Mouse (Mus musculus): Measurements from ENCODE around the gene Slc12a8. TPM values are rescaled to one million over a fixed set of nuclear protein-coding genes. Genes with fewer than 3 reads are reported as not detected.

The Slc12a8 gene
- polyA plus RNA-seq, 1 experiment = 1.2 TPM

DNA sequence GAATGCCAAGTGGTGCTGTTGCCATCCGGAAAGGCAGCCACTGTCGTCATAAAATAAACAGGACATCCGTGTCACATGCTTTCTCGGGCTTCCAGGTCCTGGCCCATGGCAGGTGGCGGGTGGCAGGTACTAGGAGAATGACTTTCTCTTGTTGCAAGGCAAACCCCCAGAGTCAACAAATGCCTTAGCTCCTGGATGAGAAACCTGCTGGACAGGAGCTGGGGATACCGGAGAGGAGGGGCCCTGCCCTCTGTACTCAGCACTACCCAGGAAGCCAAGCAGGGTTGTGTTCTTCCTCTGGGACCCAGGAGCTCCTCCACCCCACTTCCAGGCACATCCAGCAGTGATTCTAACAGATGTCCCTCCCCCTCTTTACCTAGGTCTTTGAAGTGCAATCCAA is 4.6 kb upstream of the Slc12a8 start:
- TF ChIP-seq POLR2A (IDR thresholded peaks at IDR 0.05; ENCODE audit: extremely low read depth, insufficient read depth, low read length) = no peak
- TF ChIP-seq CTCF (IDR thresholded peaks at IDR 0.05; ENCODE audit: extremely low read depth, insufficient read depth, low read length) = no peak
- Histone ChIP-seq H3K4me1 (ENCODE audit: control insufficient read depth, insufficient read depth, low read length) (peaks cover 6% of the 10 kb centered on the region; the same call in 1 of the 2 replicates), H3K4me3 (ENCODE audit: insufficient read depth, low read length) (no peak overlapping the region), H3K27ac (ENCODE audit: insufficient read depth, low read length) (no peak overlapping the region)

- no peak for TF ChIP-seq POLR2A (IDR thresholded peaks at IDR 0.05; ENCODE audit: extremely low read depth, insufficient read depth, low read length)
- TF ChIP-seq CTCF (IDR thresholded peaks at IDR 0.05; ENCODE audit: extremely low read depth, insufficient read depth, low read length) = no peak
- Histone ChIP-seq H3K4me3 (ENCODE audit: insufficient read depth, low read length) (no peak overlapping the region), H3K27ac (ENCODE audit: insufficient read depth, low read length) (no peak overlapping the region)
Measured at GRCm38 (mm10) chr16:33517627-33518026, 499 bp downstream of the Slc12a8 start.

GRCm38 (mm10) chr16:33518236-33518635 is 1.1 kb downstream of the Slc12a8 start:
- TF ChIP-seq POLR2A (IDR thresholded peaks at IDR 0.05; ENCODE audit: extremely low read depth, insufficient read depth, low read length) (no peak), CTCF (IDR thresholded peaks at IDR 0.05; ENCODE audit: extremely low read depth, insufficient read depth, low read length) (no peak)

More at GRCm38 (mm10) chr16:33517627-33518026, 499 bp downstream of the Slc12a8 start:
- H3K4me1 ChIP-seq (ENCODE audit: control insufficient read depth, insufficient read depth, low read length) = peaks cover 7% of the 10 kb centered on the region; the same call in 1 of the 2 replicates

DNA sequence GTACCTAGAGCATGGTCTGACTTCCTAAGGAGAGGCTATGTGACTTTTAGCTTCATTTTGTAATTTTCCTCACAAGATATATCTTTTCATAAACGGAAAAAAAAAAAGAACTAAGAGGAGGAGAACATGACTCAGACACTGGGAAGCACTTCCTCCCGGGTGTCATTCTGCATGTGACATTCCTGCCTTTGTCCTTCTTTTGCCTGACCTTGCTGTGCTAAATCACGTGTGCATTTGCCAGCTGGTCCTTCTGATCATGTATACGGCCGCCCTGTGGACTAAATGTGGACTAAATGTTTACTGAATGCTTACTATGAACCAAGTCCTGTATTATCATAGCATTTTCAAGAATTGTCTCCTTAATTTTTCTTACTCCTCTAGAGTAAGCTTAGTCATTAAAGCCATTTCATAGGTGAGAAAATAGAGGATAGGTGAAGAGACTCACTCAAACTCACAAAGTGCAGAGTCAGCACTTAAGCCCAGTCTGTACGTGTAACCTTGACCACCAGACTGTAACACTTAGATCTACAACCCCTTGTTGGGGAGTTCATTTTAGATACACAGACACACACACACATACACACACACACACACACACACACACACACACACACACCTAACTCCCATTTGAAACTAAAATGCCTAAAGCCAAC is 2.9 kb downstream of the Slc12a8 start:
- Histone ChIP-seq H3K27ac (ENCODE audit: insufficient read depth, low read length) (no peak overlapping the region), H3K4me3 (ENCODE audit: insufficient read depth, low read length) (no peak overlapping the region), H3K4me1 (ENCODE audit: control insufficient read depth, insufficient read depth, low read length) (peaks cover 7% of the 10 kb centered on the region; the same call in 1 of the 2 replicates)
- TF ChIP-seq POLR2A (IDR thresholded peaks at IDR 0.05; ENCODE audit: extremely low read depth, insufficient read depth, low read length) (no peak), CTCF (IDR thresholded peaks at IDR 0.05; ENCODE audit: extremely low read depth, insufficient read depth, low read length) (no peak)

More at GRCm38 (mm10) chr16:33518236-33518635, 1.1 kb downstream of the Slc12a8 start:
- Histone ChIP-seq H3K27ac (ENCODE audit: insufficient read depth, low read length) (no peak overlapping the region), H3K4me1 (ENCODE audit: control insufficient read depth, insufficient read depth, low read length) (peaks cover 7% of the 10 kb centered on the region; the same call in 1 of the 2 replicates), H3K4me3 (ENCODE audit: insufficient read depth, low read length) (no peak overlapping the region)

- TF ChIP-seq POLR2A (IDR thresholded peaks at IDR 0.05; ENCODE audit: extremely low read depth, insufficient read depth, low read length) = no peak
- no peak for TF ChIP-seq CTCF (IDR thresholded peaks at IDR 0.05; ENCODE audit: extremely low read depth, insufficient read depth, low read length)
- H3K27ac ChIP-seq (ENCODE audit: insufficient read depth, low read length) = no peak overlapping the region
- no peak overlapping the region for H3K4me3 ChIP-seq (ENCODE audit: insufficient read depth, low read length)
- H3K4me1 ChIP-seq (ENCODE audit: control insufficient read depth, insufficient read depth, low read length) = 0 out of 2 replicates have a peak, but pooled peaks cover 1% of the 10 kb centered on the region
Measured at GRCm38 (mm10) chr16:33522516-33522915, 5.4 kb downstream of the Slc12a8 start.

DNA sequence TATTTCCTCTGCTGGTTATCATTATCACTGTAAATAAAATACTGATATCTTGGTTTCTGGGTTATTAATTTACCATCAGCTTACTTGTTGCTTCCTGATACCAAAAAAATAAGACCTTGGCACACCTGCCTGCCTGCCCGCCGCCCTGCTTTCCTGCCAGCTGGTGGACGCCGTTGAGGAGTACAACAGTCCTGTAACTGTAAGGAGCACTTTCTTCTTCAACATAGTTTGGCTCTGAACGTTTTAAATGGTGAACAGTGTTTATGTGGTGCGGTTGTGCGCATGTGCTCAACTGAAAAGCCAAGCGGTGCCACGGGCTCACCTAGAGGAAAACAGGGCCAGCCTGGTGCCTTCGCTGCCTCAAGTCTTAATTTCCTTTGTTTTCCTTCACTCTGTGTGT is 6.4 kb downstream of the Slc12a8 start:
- Histone ChIP-seq H3K4me3 (ENCODE audit: insufficient read depth, low read length) (no peak overlapping the region), H3K4me1 (ENCODE audit: control insufficient read depth, insufficient read depth, low read length) (0 out of 2 replicates have a peak, but pooled peaks cover 1% of the 10 kb centered on the region), H3K27ac (ENCODE audit: insufficient read depth, low read length) (no peak overlapping the region)
- no peak for TF ChIP-seq CTCF (IDR thresholded peaks at IDR 0.05; ENCODE audit: extremely low read depth, insufficient read depth, low read length)
- no peak for TF ChIP-seq POLR2A (IDR thresholded peaks at IDR 0.05; ENCODE audit: extremely low read depth, insufficient read depth, low read length)

DNA sequence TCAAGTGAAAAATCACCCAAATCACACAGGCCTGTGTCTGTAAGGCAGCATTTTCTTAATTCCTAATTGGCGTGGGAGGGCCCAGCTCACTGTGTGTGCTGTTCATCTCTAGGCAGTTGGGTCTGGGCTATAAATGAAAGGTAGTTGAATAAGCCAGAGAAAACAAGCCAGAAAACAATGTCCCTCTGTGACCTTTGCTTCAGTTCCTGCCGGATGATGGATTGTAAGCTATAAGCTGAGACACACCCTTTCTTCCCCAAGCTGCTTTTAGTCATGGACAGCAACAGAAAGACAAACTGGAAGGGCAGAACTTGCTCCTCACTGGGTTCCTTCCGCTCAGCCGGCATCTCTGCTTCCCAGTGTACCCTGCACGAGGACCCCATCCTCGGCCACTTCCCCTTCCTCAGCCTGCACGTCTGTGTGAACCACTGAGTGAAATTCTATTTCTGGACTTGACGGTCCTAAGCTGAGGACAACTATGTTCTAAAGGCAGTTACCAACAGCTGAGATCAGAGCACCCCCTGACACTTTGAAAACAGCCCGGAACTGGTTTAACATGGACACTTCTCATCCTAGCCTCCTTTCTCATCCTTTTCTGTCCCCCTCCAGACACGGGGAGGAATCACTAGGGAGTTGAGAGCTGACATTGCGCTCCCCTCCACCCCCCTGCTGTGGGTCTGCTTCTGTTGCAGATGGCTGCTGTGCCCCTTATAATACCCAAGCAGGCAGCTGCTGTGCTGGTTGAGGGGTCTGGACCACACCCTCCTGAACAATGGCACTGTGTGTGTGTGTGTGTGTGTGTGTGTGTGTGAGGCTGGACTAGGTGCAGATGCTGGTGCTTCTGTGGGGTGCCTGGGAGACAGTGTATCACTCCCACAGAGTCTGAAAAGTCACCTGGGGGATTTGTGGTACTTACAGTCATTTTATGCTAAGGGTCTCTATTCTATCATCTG is 12.7 kb downstream of the Slc12a8 start:
- Histone ChIP-seq H3K27ac (ENCODE audit: insufficient read depth, low read length) (no peak overlapping the region), H3K4me3 (ENCODE audit: insufficient read depth, low read length) (no peak overlapping the region), H3K4me1 (ENCODE audit: control insufficient read depth, insufficient read depth, low read length) (no peaks in the 10 kb centered on the region; the same call in 1 of the 2 replicates)
- TF ChIP-seq POLR2A (IDR thresholded peaks at IDR 0.05; ENCODE audit: extremely low read depth, insufficient read depth, low read length) = no peak
- TF ChIP-seq CTCF (IDR thresholded peaks at IDR 0.05; ENCODE audit: extremely low read depth, insufficient read depth, low read length) = no peak

- no peaks in the 10 kb centered on the region; the same call in 1 of the 2 replicates for H3K4me1 ChIP-seq (ENCODE audit: control insufficient read depth, insufficient read depth, low read length)
- no peak overlapping the region for H3K4me3 ChIP-seq (ENCODE audit: insufficient read depth, low read length)
- TF ChIP-seq CTCF (IDR thresholded peaks at IDR 0.05; ENCODE audit: extremely low read depth, insufficient read depth, low read length) (no peak), POLR2A (IDR thresholded peaks at IDR 0.05; ENCODE audit: extremely low read depth, insufficient read depth, low read length) (no peak)
- no peak overlapping the region for H3K27ac ChIP-seq (ENCODE audit: insufficient read depth, low read length)
Measured at GRCm38 (mm10) chr16:33531184-33531583, 14.1 kb downstream of the Slc12a8 start.

DNA sequence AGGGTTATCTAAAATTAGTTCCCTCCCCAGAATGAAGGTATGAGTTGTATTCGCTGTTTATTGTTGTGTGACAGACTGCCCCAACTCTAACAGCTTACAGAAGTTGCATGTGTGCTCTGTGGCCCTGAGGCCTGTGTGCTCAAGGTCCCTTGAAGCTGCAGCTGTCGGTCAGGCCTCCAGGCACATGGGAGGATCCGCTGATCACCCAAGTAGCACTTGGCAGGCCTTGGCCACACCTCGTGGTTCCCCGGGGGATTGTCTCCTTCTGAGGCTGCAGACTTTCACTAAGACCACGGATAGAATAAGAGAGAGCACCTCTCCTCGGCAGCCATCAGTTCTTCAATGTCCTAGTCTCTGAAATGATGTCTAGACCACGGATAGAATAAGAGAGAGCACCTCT is 19.3 kb downstream of the Slc12a8 start:
- H3K4me1 ChIP-seq (ENCODE audit: control insufficient read depth, insufficient read depth, low read length) = no peaks in the 10 kb centered on the region
- no peak overlapping the region for H3K27ac ChIP-seq (ENCODE audit: insufficient read depth, low read length)
- TF ChIP-seq POLR2A (IDR thresholded peaks at IDR 0.05; ENCODE audit: extremely low read depth, insufficient read depth, low read length) (no peak), CTCF (IDR thresholded peaks at IDR 0.05; ENCODE audit: extremely low read depth, insufficient read depth, low read length) (no peak)
- H3K4me3 ChIP-seq (ENCODE audit: insufficient read depth, low read length) = no peak overlapping the region

Measured in cortical plate, adult 2 months (tissue).